Mouse (Mus musculus) bone marrow, adult 2 months (tissue): ENCODE results near the gene Clstn1. TPM values are rescaled to one million over a fixed set of nuclear protein-coding genes. Genes with fewer than 3 reads are reported as not detected.

Experiments
- H3K27ac ChIP-seq: fragments of 200-500 bp; 2 replicates; pipeline ENCODE4 v1.5.1; 2012; ENCODE audit warnings: low read depth, mild to moderate bottlenecking, control low read depth, inconsistent platforms, low read length; ENCODE audit not compliant: control insufficient read depth, poor library complexity, insufficient read depth
- H3K4me1 ChIP-seq: fragments of 200-500 bp; 2 replicates; pipeline ENCODE4 v1.6.1; 2011; ENCODE audit warnings: low read length; ENCODE audit not compliant: control insufficient read depth, insufficient read depth
- H3K4me3 ChIP-seq: fragments of 200-500 bp; replicated peaks from 2 replicates; pipeline ENCODE3; 2011; ENCODE audit warnings: mild to moderate bottlenecking, low read depth, low read length, control low read depth; ENCODE audit not compliant: control insufficient read depth
- CTCF ChIP-seq: fragments of 200-500 bp; IDR thresholded peaks from 2 replicates; pipeline ENCODE4 v1.5.1; 2011; ENCODE audit warnings: low read length, control low read depth; ENCODE audit not compliant: control insufficient read depth, insufficient read depth
- POLR2A ChIP-seq: fragments of 200-500 bp; IDR thresholded peaks from 2 replicates; pipeline ENCODE4 v1.6.1; 2011; ENCODE audit warnings: low read depth, mild to moderate bottlenecking, control low read depth, low read length, borderline replicate concordance; ENCODE audit not compliant: control insufficient read depth
- WGBS: fragments of 180-500 bp; shearing (Covaris S2); methylation state at CpG from one replicate; pipeline ENCODE4 v1.1.7; 2018; 5-methylcytosine and 5-hydroxymethylcytosine counted together
- polyA plus RNA-seq: library from polyadenylated mRNA; stranded (reverse); fragments of >200 nt; gene quantifications from 2 replicates; pipeline ENCODE4 v1.2.4, GENCODE M21; 2011; ENCODE audit warnings: low replicate concordance; ENCODE audit not compliant: missing spikeins, insufficient read depth, insufficient read length

Gene Clstn1
- polyA plus RNA-seq, 1 experiment = 6.3 TPM

- TF ChIP-seq CTCF = no peak
- TF ChIP-seq POLR2A = no peak
- Histone ChIP-seq H3K4me3 (no peak overlapping the region), H3K27ac (no peak overlapping the region), H3K4me1 (no peaks in the 10 kb centered on the region)
- WGBS = 84% methylated on average over 8 of the region's 8 CpGs
These were observed 1.0 kb upstream of the Clstn1 start for GRCm38 (mm10) chr4:149585236-149585635.

- no peak for TF ChIP-seq CTCF
- H3K4me3 ChIP-seq = peak overlapping the region; percentile 32
These were observed 721 bp downstream of the Clstn1 start for GRCm38 (mm10) chr4:149586783-149587595.

GRCm38 (mm10) chr4:149587596-149588168 is 1.4 kb downstream of the Clstn1 start:
- Histone ChIP-seq H3K4me3 (no peak overlapping the region), H3K4me1 (no peaks in the 10 kb centered on the region), H3K27ac (no peak overlapping the region)
- TF ChIP-seq POLR2A (no peak), CTCF (no peak)
- 27% methylated on average over 24 of the region's 24 CpGs for WGBS

More at GRCm38 (mm10) chr4:149586783-149587595, 721 bp downstream of the Clstn1 start:
- 1% methylated on average over 72 of the region's 72 CpGs for WGBS
- Histone ChIP-seq H3K4me1 (no peaks in the 10 kb centered on the region), H3K27ac (no peak overlapping the region)

GRCm38 (mm10) chr4:149590200-149590599 is 3.9 kb downstream of the Clstn1 start:
- WGBS = 42% methylated on average over 1 of the region's 1 CpGs
- Histone ChIP-seq H3K4me3 (no peak overlapping the region), H3K27ac (no peak overlapping the region), H3K4me1 (no peaks in the 10 kb centered on the region)
- TF ChIP-seq POLR2A (no peak), CTCF (no peak)

- no peak for TF ChIP-seq POLR2A
- TF ChIP-seq CTCF = no peak
- Histone ChIP-seq H3K4me3 (no peak overlapping the region), H3K4me1 (no peaks in the 10 kb centered on the region), H3K27ac (no peak overlapping the region)
- WGBS = 73% methylated on average over 2 of the region's 2 CpGs
These were observed 5.2 kb downstream of the Clstn1 start for GRCm38 (mm10) chr4:149591486-149591885.

GRCm38 (mm10) chr4:149594913-149595581 is 8.8 kb downstream of the Clstn1 start:
- H3K27ac ChIP-seq = no peak overlapping the region
- TF ChIP-seq POLR2A (no peak), CTCF (no peak)
- 83% methylated on average over 9 of the region's 9 CpGs for WGBS
- H3K4me1 ChIP-seq = no peaks in the 10 kb centered on the region; the same call in 1 of the 2 replicates
- H3K4me3 ChIP-seq = no peak overlapping the region

GRCm38 (mm10) chr4:149597641-149598208 is 11.5 kb downstream of the Clstn1 start:
- Histone ChIP-seq H3K4me3 (no peak overlapping the region), H3K27ac (no peak overlapping the region), H3K4me1 (no peaks in the 10 kb centered on the region; the same call in 1 of the 2 replicates)
- 59% methylated on average over 12 of the region's 12 CpGs for WGBS
- TF ChIP-seq POLR2A = no peak
- TF ChIP-seq CTCF = no peak

- 87% methylated on average over 6 of the region's 6 CpGs for WGBS
- TF ChIP-seq POLR2A (no peak), CTCF (no peak)
- H3K4me3 ChIP-seq = no peak overlapping the region
These were observed 13.3 kb downstream of the Clstn1 start for GRCm38 (mm10) chr4:149599549-149599948.

More at GRCm38 (mm10) chr4:149599549-149599948, 13.3 kb downstream of the Clstn1 start:
- Histone ChIP-seq H3K4me1 (no peaks in the 10 kb centered on the region; the same call in 1 of the 2 replicates), H3K27ac (no peak overlapping the region)
